Mouse (Mus musculus): ENCODE results near the gene Adcy5.

The Adcy5 gene

GRCm38 (mm10) chr16:35154641-35155390 lies at the start of gene Adcy5:
TSS of gene Adcy5 (plus strand) at chr16:35154877.
- CTCF ChIA-PET = no interaction called here

GRCm38 (mm10) chr16:35107985-35108384 lies 46.7 kb upstream of the Adcy5 start:
- CTCF ChIA-PET = no interaction called here

GRCm38 (mm10) chr16:35109156-35109555 lies 45.5 kb upstream of the Adcy5 start:
- CTCF ChIA-PET = no interaction called here

- CTCF ChIA-PET = no interaction called here
Measured at GRCm38 (mm10) chr16:35109656-35110291, 44.9 kb upstream of the Adcy5 start.

GRCm38 (mm10) chr16:35110410-35111142 lies 44.1 kb upstream of the Adcy5 start:
- CTCF ChIA-PET = no interaction called here

- CTCF ChIA-PET = no interaction called here
Measured at GRCm38 (mm10) chr16:35111143-35111620, 43.5 kb upstream of the Adcy5 start.

GRCm38 (mm10) chr16:35113496-35113895 lies 41.2 kb upstream of the Adcy5 start:
- CTCF ChIA-PET = no interaction called here

GRCm38 (mm10) chr16:35116328-35116956 lies 38.2 kb upstream of the Adcy5 start:
- CTCF ChIA-PET = no interaction called here

GRCm38 (mm10) chr16:35117436-35117835 lies 37.2 kb upstream of the Adcy5 start:
- CTCF ChIA-PET = no interaction called here

GRCm38 (mm10) chr16:35120603-35121002 lies 34.1 kb upstream of the Adcy5 start:
- CTCF ChIA-PET = no interaction called here

GRCm38 (mm10) chr16:35127270-35127669 lies 27.4 kb upstream of the Adcy5 start:
- CTCF ChIA-PET = no interaction called here

GRCm38 (mm10) chr16:35130172-35130571 lies 24.5 kb upstream of the Adcy5 start:
- CTCF ChIA-PET = no interaction called here

GRCm38 (mm10) chr16:35139416-35139815 lies 15.3 kb upstream of the Adcy5 start:
- CTCF ChIA-PET = no interaction called here

- CTCF ChIA-PET = no interaction called here
Measured at GRCm38 (mm10) chr16:35139873-35140619, 14.6 kb upstream of the Adcy5 start.

GRCm38 (mm10) chr16:35140620-35140975 lies 14.1 kb upstream of the Adcy5 start:
- CTCF ChIA-PET = no interaction called here

GRCm38 (mm10) chr16:35141839-35142238 lies 12.8 kb upstream of the Adcy5 start:
- CTCF ChIA-PET = no interaction called here

GRCm38 (mm10) chr16:35146153-35146552 lies 8.5 kb upstream of the Adcy5 start:
- CTCF ChIA-PET = no interaction called here

GRCm38 (mm10) chr16:35153146-35153755 lies 1.4 kb upstream of the Adcy5 start:
- CTCF ChIA-PET = no interaction called here

GRCm38 (mm10) chr16:35154245-35154640 lies 434 bp upstream of the Adcy5 start:
- CTCF ChIA-PET = no interaction called here

- CTCF ChIA-PET = no interaction called here
Measured at GRCm38 (mm10) chr16:35155391-35156305, 971 bp downstream of the Adcy5 start.

Measured in spleen, embryonic (tissue).